Mouse (Mus musculus) cerebellum, postnatal 36 days (tissue): ENCODE measurements at regions not wholly inside any gene's neighbourhood (a gene's known extent, or its start where the extent isn't known, plus 50 kb on each side); places are given as distances from the start of the nearest gene placed in this dataset.

Experiments used
- DNase-seq, 2 experiments: peaks; one replicate each; pipeline ENCODE4 v3.0.0; 2021 to 2022; ENCODE audit warnings: mixed read lengths in 2 of 2

DNA sequence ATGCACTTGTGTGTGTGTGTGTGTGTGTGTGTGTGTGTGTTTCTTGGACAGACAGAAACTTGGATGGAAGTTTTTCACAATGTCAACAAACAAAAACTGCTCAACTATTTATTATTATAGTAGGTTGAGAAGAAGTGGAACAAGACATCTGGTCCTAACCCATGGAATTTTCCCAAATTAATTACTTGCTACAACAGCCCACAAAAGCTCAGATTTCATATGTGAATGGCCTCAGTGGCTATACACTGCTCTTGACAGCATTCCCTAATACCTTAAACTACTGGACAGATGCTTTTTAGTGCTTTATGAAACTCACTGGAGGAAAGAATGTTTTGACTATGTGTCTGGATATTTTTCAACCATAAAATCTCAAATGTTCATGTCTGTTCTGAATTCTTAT lies 2009.5 kb upstream of the Pcdh17 start:
- no peak for DNase-seq

DNA sequence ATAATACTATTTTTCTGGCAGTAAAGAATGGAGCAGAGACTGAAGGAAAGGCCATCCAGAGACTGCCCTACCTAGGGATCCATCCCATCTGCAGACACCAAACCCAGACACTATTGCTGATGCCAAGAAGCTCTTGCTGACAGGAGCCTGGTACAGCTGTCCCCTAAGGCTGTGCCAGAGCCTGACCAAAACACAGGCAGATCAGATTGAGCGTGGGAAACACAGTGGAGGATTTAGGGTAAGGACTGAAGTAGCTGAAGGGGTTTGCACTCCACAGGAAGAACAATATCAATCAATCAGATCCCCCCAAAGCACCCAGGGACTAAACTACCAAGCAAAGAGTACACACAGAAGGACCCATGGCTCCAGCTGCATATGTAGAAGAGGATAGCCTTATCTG lies 1994.5 kb upstream of the Pcdh17 start:
- DNase-seq, result peak; percentile 50 to 57

DNA sequence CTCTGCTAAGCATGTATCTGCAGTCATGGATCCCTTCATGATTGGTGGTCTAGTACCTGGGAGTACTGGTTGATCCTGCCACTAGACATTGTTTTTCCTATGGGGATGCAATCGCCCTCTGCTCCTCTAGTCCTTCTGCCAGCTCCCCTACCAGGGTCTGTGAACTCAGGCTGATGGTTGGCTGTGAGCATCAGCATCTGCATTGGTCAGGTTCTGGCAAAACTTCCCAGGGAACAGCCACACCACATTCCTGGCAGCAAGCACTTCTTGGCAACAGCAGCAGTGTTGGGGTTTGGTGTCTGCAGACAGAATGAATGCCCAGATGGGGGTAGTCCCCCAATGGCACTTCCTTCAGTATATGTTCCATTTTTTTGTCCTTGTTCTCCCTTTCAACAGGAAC lies 1989.9 kb upstream of the Pcdh17 start:
- no peak for DNase-seq

DNA sequence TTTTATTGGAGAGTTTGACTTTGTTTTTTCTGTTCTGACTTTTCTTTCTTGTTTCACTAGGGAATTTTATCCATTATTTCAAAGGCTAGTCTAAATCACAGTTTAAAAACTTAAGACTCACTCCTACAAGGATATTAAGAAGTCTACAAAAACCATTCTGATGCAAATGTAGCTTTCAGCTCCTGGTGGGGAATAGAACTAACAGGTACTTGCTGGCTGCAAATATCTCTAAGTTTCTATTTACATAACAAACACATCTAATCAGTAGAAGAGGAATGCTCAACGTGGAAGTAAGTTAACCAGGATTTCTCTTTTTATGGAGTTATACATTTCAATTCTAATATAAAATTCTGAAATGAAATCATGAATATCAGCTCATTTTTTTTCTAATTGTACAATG lies 1976.7 kb upstream of the Pcdh17 start:
- DNase-seq, result no peak
